Mouse (Mus musculus): Measurements from ENCODE around the gene Pafah1b2. TPM values are rescaled to one million over a fixed set of nuclear protein-coding genes. Genes with fewer than 3 reads are reported as not detected.

Pafah1b2 gene
- polyA plus RNA-seq, 1 experiment from 2014 or later: 137 TPM

DNA sequence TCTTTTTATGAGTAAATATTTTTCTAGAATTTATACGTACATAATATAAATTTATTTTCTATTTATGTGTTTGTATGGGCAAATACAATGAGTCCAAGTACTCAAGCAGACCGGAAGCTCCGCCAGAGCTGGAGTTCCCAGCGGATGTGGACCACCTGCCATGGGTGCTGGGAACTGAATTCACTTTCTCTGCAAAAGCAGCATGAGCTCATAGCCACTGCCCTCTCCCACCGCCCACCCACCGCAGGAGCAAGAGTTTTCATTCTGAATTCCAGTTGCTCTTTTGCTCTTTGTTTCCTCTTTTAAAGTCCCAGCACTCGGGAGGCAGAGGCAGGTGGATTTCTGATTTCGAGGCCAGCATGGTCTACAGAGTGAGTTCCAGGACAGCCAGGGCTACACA is 31.1 kb upstream of the Pafah1b2 start:
- H3K4me1 ChIP-seq (ENCODE audit: control insufficient read depth, insufficient read depth, low read length): peaks cover 4% of the 10 kb centered on the region; the same call in 1 of the 2 replicates
- H3K4me2 ChIP-seq (ENCODE audit: low read depth, low read length): no peak overlapping the region
- no peak overlapping the region for H3K27ac ChIP-seq (ENCODE audit: low read length)
- no peaks in the 10 kb centered on the region for H3K36me3 ChIP-seq (ENCODE audit: control insufficient read depth, insufficient read depth, low read length)
- no peak overlapping the region for H3K9ac ChIP-seq (ENCODE audit: low read depth, low read length)
- H3K9me3 ChIP-seq (ENCODE audit: control insufficient read depth, low read length): no peaks in the 10 kb centered on the region
- no peak for ATAC-seq
- 87% methylated on average over 8 of the region's 8 CpGs for WGBS
- no peak overlapping the region for H3K4me3 ChIP-seq (ENCODE audit: low read length)
- H3K27me3 ChIP-seq (replicated peaks; ENCODE audit: control insufficient read depth, insufficient read depth, low read length): no peaks in the 10 kb centered on the region

DNA sequence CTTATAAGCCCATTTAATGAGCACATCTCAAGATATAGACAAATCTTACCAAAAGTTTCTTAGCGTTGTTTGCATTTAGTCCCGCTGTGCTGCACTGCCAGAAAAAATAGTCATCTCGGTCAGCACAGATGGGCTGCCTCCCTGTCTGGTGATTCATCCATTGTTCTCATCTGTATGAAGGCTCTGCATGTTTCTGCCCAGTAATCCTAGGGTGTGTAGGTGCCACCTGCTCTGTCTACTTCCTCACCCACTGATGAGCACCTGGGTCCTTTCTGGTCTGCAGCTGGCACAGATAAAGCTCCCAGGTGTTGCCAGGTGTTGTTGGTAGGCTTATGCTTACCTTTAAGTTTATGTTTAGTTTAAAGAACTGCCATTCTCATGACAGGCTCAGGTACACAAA is 29.9 kb upstream of the Pafah1b2 start:
- no peak for ATAC-seq
- H3K36me3 ChIP-seq (ENCODE audit: control insufficient read depth, insufficient read depth, low read length): no peaks in the 10 kb centered on the region
- no peak overlapping the region for H3K27ac ChIP-seq (ENCODE audit: low read length)
- no peak overlapping the region for H3K9ac ChIP-seq (ENCODE audit: low read depth, low read length)
- 0 out of 2 replicates have a peak, but pooled peaks cover 2% of the 10 kb centered on the region for H3K4me1 ChIP-seq (ENCODE audit: control insufficient read depth, insufficient read depth, low read length)
- whole genome bisulfite sequencing: 85% methylated on average over 3 of the region's 3 CpGs
- no peak overlapping the region for H3K4me2 ChIP-seq (ENCODE audit: low read depth, low read length)
- H3K27me3 ChIP-seq (replicated peaks; ENCODE audit: control insufficient read depth, insufficient read depth, low read length): no peaks in the 10 kb centered on the region
- no peak overlapping the region for H3K4me3 ChIP-seq (ENCODE audit: low read length)
- H3K9me3 ChIP-seq (ENCODE audit: control insufficient read depth, low read length): no peaks in the 10 kb centered on the region

DNA sequence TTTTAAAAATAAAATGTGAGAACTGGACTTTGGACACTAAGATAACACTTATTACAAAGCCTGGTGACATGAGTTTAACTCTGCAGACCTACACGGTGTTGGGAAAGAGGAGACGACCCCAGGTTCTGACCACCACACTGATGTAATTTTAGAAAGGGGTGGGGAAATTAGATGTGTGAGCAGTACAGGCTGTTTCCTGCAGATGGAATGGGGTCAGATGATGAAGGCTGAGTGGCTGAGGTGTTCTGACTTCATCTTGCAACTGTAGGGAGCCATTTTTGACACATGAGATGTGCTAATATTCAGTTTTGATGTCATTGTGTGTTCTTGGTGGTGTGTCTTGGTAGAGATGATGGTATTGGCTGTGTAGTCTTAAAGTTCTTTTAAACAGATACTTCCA is 28.7 kb upstream of the Pafah1b2 start:
- ATAC-seq: no peak
- Histone ChIP-seq H3K4me1 (ENCODE audit: control insufficient read depth, insufficient read depth, low read length) (0 out of 2 replicates have a peak, but pooled peaks cover 2% of the 10 kb centered on the region), H3K9me3 (ENCODE audit: control insufficient read depth, low read length) (no peaks in the 10 kb centered on the region), H3K9ac (ENCODE audit: low read depth, low read length) (no peak overlapping the region), H3K27me3 (replicated peaks; ENCODE audit: control insufficient read depth, insufficient read depth, low read length) (no peaks in the 10 kb centered on the region), H3K27ac (ENCODE audit: low read length) (no peak overlapping the region), H3K36me3 (ENCODE audit: control insufficient read depth, insufficient read depth, low read length) (no peaks in the 10 kb centered on the region), H3K4me2 (ENCODE audit: low read depth, low read length) (no peak overlapping the region), H3K4me3 (ENCODE audit: low read length) (no peak overlapping the region)
- WGBS: 66% methylated on average over 2 of the region's 2 CpGs

DNA sequence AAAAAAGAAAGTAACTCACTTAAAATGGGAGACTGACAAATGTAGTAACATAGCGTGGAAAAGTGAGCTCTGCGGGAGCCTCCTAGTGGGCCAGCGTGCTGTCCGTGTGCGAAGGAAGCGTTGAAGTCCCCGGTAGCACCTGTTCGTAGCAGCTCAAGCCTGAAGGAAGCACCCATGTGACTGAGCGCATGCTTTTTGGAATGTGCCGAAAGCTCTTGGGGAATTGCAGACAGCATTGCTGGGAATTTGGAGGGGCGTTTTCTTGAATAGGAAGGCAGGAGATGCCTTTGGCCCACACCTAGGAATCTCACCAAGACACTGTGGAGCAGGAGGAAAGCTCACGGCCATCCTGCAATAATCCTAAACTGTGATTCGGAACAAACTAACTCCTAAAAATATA is 26.3 kb upstream of the Pafah1b2 start:
- no peaks in the 10 kb centered on the region for H3K9me3 ChIP-seq (ENCODE audit: control insufficient read depth, low read length)
- no peak overlapping the region for H3K4me3 ChIP-seq (ENCODE audit: low read length)
- WGBS: 93% methylated on average over 13 of the region's 13 CpGs
- H3K9ac ChIP-seq (ENCODE audit: low read depth, low read length): no peak overlapping the region
- no peak for ATAC-seq
- H3K27ac ChIP-seq (ENCODE audit: low read length): no peak overlapping the region
- H3K36me3 ChIP-seq (ENCODE audit: control insufficient read depth, insufficient read depth, low read length): no peaks in the 10 kb centered on the region
- H3K4me1 ChIP-seq (ENCODE audit: control insufficient read depth, insufficient read depth, low read length): peaks cover 11% of the 10 kb centered on the region
- H3K4me2 ChIP-seq (ENCODE audit: low read depth, low read length): no peak overlapping the region
- H3K27me3 ChIP-seq (replicated peaks; ENCODE audit: control insufficient read depth, insufficient read depth, low read length): no peaks in the 10 kb centered on the region

DNA sequence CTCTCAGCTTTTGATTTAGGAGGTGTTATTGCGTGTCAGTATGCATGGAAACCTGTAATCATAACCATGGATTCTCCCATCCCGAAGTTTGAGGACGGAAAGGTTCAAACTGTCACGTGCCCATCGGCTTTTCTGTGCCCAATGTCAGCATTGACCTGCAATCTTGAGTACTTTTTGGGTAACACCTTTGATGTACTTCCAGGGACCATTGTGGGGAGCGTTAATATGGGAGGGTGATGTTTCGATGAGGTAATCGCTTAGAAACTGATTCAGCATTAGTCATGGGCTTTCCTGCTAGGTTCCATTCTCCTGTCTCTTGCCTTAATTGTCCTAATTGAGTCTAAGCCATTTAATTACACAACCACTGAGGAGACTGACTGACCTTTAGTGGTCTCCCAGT is 24.4 kb upstream of the Pafah1b2 start:
- 96% methylated on average over 8 of the region's 8 CpGs for WGBS
- H3K9me3 ChIP-seq (ENCODE audit: control insufficient read depth, low read length): no peaks in the 10 kb centered on the region
- no peak overlapping the region for H3K4me2 ChIP-seq (ENCODE audit: low read depth, low read length)
- no peaks in the 10 kb centered on the region for H3K27me3 ChIP-seq (replicated peaks; ENCODE audit: control insufficient read depth, insufficient read depth, low read length)
- no peaks in the 10 kb centered on the region for H3K36me3 ChIP-seq (ENCODE audit: control insufficient read depth, insufficient read depth, low read length)
- ATAC-seq: no peak
- H3K27ac ChIP-seq (ENCODE audit: low read length): no peak overlapping the region
- H3K4me3 ChIP-seq (ENCODE audit: low read length): no peak overlapping the region
- no peak overlapping the region for H3K9ac ChIP-seq (ENCODE audit: low read depth, low read length)
- peaks cover 19% of the 10 kb centered on the region for H3K4me1 ChIP-seq (ENCODE audit: control insufficient read depth, insufficient read depth, low read length)

DNA sequence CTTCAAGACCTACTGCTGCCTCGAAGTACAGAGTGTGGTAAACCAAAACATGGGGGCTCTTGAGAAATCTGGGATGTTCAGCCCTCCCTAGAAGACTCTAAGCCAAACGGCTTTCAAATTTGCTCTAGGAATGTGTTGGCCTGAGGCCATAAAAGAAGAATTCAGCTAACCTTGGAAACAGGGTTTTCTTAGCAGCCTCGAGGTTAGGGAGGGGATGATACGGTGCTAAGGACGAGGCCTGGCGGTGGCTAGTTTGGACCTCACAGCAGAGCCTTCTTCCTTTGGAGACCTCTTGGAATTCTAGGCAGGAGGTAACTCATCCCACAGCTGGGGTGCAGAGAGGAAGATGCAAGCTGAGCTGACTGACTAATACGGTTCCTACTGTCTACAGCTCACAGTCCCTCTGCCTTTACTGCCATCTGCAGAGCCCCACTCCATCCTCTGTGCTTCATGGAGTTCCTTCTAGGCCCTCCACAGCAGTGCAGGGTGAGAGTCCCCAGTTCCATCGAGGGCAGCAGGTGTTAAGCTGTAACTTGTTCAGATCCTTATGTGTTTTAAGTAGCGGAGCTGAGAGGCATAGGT is 22.9 kb upstream of the Pafah1b2 start:
- H3K9me3 ChIP-seq (ENCODE audit: control insufficient read depth, low read length): no peaks in the 10 kb centered on the region
- no peak overlapping the region for H3K9ac ChIP-seq (ENCODE audit: low read depth, low read length)
- H3K27me3 ChIP-seq (replicated peaks; ENCODE audit: control insufficient read depth, insufficient read depth, low read length): no peaks in the 10 kb centered on the region
- H3K4me1 ChIP-seq (ENCODE audit: control insufficient read depth, insufficient read depth, low read length): peaks cover 25% of the 10 kb centered on the region
- no peaks in the 10 kb centered on the region for H3K36me3 ChIP-seq (ENCODE audit: control insufficient read depth, insufficient read depth, low read length)
- H3K27ac ChIP-seq (ENCODE audit: low read length): no peak overlapping the region
- no peak for ATAC-seq
- no peak overlapping the region for H3K4me3 ChIP-seq (ENCODE audit: low read length)
- no peak overlapping the region for H3K4me2 ChIP-seq (ENCODE audit: low read depth, low read length)
- WGBS: 48% methylated on average over 9 of the region's 9 CpGs

DNA sequence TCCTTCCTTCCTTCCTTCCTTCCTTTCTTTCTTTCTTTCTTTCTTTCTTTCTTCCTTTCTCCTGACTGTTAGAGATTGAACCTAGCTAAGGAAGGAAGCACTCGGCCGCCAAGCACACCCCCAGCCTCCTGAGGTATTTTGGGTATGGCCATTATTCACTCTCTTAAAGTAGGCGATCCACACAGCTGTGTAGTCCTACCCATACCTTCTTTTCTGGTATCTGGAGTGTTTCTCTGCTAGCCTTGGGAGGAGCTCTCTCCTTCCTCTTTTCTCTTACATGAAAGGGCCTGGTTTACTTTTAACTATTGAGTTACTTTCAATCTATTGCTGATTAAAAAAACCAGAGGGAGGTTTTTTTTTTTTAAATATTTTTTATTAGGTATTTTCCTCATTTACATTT is 21.4 kb upstream of the Pafah1b2 start:
- Histone ChIP-seq H3K9me3 (ENCODE audit: control insufficient read depth, low read length) (no peaks in the 10 kb centered on the region), H3K4me2 (ENCODE audit: low read depth, low read length) (no peak overlapping the region), H3K9ac (ENCODE audit: low read depth, low read length) (no peak overlapping the region), H3K4me1 (ENCODE audit: control insufficient read depth, insufficient read depth, low read length) (peaks cover 35% of the 10 kb centered on the region), H3K36me3 (ENCODE audit: control insufficient read depth, insufficient read depth, low read length) (no peaks in the 10 kb centered on the region), H3K4me3 (ENCODE audit: low read length) (no peak overlapping the region), H3K27ac (ENCODE audit: low read length) (no peak overlapping the region), H3K27me3 (replicated peaks; ENCODE audit: control insufficient read depth, insufficient read depth, low read length) (no peaks in the 10 kb centered on the region)
- 59% methylated on average over 3 of the region's 3 CpGs for WGBS
- no peak for ATAC-seq

DNA sequence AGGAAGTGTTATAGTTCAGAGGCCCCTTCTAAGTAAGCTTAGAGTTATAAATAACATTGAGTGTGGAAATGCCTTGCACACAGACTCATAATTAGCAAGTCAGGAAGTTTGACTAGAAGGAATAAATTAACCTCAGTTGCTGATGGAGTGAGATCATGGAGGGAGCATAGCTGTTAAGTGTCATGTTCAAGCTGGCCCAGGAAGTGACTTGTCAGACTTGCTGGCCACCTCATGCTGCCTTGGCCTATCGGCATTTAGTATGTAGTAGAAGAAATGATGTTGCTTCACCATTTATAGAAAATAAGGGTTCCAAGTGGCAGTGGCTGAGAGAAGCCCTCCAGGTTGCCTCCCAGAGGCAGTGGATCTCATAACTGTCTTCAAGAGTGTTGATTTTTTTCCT is 20.6 kb upstream of the Pafah1b2 start:
- Histone ChIP-seq H3K36me3 (ENCODE audit: control insufficient read depth, insufficient read depth, low read length) (no peaks in the 10 kb centered on the region), H3K27ac (ENCODE audit: low read length) (no peak overlapping the region), H3K4me2 (ENCODE audit: low read depth, low read length) (no peak overlapping the region), H3K9ac (ENCODE audit: low read depth, low read length) (no peak overlapping the region), H3K4me3 (ENCODE audit: low read length) (no peak overlapping the region), H3K27me3 (replicated peaks; ENCODE audit: control insufficient read depth, insufficient read depth, low read length) (no peaks in the 10 kb centered on the region), H3K9me3 (ENCODE audit: control insufficient read depth, low read length) (no peaks in the 10 kb centered on the region), H3K4me1 (ENCODE audit: control insufficient read depth, insufficient read depth, low read length) (peaks cover 35% of the 10 kb centered on the region)
- WGBS: 83% methylated on average over 1 of the region's 1 CpGs
- no peak for ATAC-seq

DNA sequence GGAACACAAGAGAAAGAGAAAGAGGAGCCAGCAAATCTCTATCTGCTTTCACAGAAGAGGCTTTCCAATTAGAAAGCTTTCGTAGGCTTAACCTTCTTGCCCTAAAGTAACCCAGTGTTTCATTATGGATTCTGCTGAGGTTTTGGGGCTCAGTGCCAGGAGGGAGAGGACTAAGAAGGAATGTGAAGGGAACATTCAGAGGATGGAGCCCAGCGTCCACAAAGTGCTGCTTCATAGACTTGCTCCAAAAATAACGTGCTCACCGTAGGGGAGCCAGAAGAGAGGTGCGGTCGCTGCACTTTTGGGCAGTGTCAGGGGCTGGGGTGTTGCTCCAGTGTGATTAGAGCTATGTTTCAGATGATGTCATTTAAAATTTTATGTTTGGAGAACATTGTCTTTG is 19.7 kb upstream of the Pafah1b2 start:
- Histone ChIP-seq H3K27me3 (replicated peaks; ENCODE audit: control insufficient read depth, insufficient read depth, low read length) (no peaks in the 10 kb centered on the region), H3K4me2 (ENCODE audit: low read depth, low read length) (no peak overlapping the region), H3K9me3 (ENCODE audit: control insufficient read depth, low read length) (no peaks in the 10 kb centered on the region), H3K4me1 (ENCODE audit: control insufficient read depth, insufficient read depth, low read length) (peaks cover 39% of the 10 kb centered on the region), H3K4me3 (ENCODE audit: low read length) (no peak overlapping the region), H3K9ac (ENCODE audit: low read depth, low read length) (no peak overlapping the region), H3K36me3 (ENCODE audit: control insufficient read depth, insufficient read depth, low read length) (no peaks in the 10 kb centered on the region), H3K27ac (ENCODE audit: low read length) (no peak overlapping the region)
- no peak for ATAC-seq
- 60% methylated on average over 6 of the region's 6 CpGs for WGBS

DNA sequence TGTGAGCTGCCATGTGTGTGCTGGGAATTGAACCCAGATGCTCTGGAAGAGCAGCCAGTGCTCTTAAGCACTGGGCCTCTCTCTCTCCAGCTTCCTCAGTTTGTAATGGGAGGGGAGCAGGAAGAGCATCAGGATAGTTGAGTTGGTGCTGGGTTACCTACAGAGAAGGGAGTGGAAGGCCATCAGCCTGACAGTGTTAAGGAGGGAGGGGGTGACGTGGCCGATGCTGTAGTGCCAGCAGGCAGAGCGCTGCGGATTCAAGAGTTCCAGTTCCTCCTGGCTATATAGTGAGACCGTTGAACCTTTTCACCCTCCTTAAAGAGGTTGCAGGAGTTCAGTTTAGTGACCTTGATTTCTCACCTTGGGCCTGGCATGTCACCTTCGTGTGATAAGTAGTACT is 18.5 kb upstream of the Pafah1b2 start:
- Histone ChIP-seq H3K4me3 (ENCODE audit: low read length) (no peak overlapping the region), H3K9ac (ENCODE audit: low read depth, low read length) (no peak overlapping the region), H3K36me3 (ENCODE audit: control insufficient read depth, insufficient read depth, low read length) (no peaks in the 10 kb centered on the region), H3K27ac (ENCODE audit: low read length) (no peak overlapping the region), H3K4me2 (ENCODE audit: low read depth, low read length) (no peak overlapping the region), H3K9me3 (ENCODE audit: control insufficient read depth, low read length) (no peaks in the 10 kb centered on the region), H3K27me3 (replicated peaks; ENCODE audit: control insufficient read depth, insufficient read depth, low read length) (no peaks in the 10 kb centered on the region), H3K4me1 (ENCODE audit: control insufficient read depth, insufficient read depth, low read length) (peaks cover 39% of the 10 kb centered on the region)
- WGBS: 75% methylated on average over 6 of the region's 6 CpGs
- peak; percentile 26; the same call in 1 of the 2 replicates for ATAC-seq

All from intestine, embryonic 16.5 days (tissue).